Mouse (Mus musculus) frontal cortex, postnatal 14 days (tissue): ENCODE results near the gene Cd99l2.

Experiments
- DNase-seq, 2 experiments: peaks; one replicate each; pipeline ENCODE4 v3.0.0; 2022; ENCODE audit warnings: low spot score in 2 of 2

Gene Cd99l2

DNA sequence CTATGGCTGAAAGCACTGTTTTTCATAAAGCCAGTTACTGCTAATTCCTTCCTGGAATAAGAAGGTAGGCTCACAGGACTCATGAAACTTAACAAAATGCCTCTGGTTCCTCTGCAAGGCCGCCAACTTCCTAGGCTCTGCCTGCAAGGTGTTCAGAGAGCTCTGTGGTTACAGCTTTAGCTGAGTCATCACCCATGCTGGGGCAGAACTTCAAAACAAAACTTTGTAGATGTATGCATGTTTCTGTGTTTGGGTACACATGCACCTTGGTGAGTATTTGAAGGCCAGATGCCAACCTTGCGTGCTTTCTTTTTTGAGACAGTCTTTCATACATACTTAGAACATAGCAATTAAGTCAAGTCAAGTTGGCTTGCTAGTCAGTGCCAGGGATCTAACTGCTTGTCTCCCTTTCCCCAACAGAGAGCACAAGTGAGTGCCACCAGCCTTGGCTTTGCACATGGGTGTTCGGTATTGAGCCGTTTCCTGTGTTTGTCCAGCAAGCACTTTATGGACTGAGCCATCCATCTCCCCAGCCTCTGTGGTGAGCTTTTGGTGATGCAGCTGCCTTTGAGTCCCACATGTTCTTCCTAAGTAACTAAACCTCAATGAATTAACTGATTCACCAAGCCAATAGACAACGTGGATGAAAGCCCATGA, 23.9 kb downstream of the Cd99l2 start:
- DNase-seq, result no peak

DNA sequence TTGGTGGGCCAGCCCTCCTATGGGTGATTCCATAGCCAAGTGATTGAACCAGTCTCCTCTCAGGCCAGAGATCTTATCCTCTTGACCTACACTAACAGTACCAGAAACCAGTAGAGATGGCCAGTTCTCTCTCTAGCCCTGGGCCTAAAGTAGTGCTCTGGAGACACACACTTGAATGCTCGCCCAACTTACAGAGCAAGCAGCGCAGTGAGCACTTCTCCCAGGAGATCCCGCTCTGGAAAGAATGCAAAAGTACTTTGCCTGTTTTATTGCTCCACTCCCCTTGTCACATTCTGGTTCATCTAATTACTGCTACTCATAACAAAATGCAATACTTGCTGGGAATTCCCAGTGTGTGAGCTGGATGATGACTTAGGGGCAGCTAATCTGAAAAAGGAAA, 25.2 kb downstream of the Cd99l2 start:
- DNase-seq, result no peak

DNA sequence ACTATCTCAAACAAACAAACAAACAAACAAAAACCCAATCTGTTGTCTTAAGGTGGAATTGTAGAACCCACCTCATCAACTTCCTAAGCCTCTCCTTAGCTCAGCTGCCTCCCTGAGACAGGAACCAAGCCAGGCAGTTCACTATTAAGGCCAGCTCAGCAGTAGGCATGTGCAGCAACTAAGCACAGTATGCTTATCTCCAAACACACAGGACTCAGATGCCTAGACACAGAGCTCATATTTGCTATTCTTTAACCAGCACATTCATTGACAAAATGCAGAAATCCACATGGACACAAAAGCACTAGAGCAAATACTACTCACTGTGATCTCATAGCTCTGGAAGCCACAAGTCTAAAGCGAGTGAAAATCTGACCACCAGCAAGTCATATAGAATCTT, 27.2 kb downstream of the Cd99l2 start:
- DNase-seq, result no peak

DNA sequence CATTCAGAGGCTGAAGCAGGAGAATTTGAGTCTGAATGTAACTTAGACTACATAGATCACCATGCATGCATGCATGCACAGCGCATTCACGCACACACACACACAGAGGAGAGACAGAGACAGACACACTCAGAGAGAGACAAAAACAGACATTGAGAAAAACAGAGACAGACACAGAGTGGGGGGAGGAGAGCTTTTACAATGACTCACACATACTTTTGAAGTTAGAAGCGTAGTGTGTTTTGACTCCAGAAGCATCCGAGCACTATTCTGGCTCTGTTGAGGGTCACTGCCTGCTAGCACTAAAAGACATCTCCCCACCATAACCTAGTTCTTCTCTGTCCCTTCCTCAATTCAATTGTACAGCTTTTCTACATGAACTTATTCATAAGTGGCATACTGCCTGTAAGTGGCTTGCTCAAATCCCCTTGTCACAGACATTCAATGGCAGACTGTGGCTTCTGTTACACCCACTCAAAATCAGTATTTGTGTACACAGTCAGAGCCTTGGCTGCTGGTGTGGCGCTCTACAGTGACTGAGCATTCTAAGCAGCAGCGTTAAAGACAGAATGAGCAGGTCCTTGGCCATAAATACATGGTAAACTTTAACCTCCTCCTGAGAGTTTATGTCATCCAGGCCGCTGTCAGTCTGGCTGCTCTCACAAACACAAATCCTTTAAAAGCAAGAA, 28.4 kb downstream of the Cd99l2 start:
- no peak for DNase-seq

DNA sequence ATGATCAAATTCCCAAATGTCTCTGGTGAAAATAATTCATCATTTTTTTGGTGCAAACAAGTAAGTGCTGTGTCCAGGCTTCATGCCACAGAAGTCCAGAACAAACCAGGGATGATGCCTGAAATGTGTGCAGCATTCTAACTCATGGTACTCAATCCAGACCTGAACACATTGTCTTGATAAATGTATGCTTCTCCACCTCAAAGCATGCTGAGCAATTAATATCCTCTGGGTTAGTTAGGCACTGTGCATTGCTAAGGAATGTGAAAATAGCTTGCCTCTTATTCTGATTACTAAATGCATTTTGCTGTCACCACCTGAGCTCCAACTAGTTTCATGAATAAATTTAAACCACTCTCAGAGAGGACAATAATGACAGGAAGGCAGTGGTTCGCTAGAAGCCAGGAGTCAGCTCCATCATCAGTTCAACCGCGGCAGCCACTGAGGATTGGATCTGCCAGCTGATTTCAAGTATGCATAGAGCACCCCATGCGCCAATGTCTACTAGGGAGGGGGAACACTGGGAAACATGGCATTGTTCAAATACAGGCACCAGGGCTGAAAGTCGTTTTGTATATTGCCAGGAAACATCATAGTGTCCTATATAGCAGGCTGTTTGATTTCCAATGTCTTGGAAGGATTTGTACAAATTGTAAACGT, 36.4 kb downstream of the Cd99l2 start:
- no peak for DNase-seq

DNA sequence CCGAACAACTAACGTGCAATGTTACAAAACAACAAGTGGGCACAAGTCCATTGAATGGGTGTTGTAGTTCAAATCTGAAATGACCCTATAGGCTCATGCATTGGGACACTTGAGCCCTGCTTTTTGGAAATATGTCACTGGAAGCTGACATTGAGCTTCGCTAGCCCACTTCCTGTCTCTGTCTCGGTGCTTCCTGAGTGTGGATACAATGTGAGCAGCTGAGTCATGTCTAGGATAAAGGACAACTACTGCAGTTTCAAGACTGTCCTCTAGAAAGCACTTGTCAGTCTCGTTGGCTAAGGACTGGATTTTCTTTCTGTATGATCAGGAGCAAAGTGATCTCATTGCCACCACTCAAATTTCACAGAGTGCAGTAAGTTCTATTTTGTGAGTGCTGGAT, 49.7 kb downstream of the Cd99l2 start:
- no peak for DNase-seq

DNA sequence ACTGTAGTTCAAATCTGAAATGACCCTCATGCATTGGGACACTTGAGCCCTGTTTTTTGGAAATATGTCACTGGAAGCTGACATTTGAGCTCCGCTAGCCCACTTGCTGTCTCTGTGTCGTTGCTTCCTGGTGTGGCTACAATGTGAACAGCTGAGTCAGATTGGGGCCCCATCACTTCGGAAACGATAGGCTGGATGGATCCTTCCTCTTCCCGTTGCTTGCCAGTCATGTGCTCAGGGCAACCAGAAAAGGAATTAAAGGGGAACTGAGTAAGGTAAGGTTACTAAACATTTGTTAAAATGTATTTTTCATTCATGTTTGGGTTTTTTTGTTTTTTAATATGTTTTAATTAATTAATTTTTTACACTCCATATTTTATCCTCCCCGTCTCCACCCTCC, 53.2 kb downstream of the Cd99l2 start:
- no peak for DNase-seq

DNA sequence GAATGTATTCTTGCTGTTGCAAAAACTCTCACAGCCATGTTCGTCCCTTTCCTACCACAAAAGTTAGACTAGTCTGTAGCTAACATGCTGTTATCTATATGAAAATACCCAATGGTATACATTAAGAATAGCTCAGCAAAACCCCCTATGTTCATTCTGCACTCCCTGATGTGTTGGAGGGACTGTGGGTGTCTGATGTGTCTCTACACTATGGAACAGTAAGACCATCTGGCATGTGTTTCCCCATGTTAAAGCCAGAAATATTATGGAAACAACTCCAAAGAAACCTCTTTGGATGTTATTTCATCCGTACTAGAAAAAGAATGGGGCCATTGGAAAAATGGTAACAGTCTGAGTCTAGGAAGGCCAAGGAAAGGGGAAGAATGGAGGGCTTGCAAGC, 57.1 kb downstream of the Cd99l2 start:
- no peak for DNase-seq

DNA sequence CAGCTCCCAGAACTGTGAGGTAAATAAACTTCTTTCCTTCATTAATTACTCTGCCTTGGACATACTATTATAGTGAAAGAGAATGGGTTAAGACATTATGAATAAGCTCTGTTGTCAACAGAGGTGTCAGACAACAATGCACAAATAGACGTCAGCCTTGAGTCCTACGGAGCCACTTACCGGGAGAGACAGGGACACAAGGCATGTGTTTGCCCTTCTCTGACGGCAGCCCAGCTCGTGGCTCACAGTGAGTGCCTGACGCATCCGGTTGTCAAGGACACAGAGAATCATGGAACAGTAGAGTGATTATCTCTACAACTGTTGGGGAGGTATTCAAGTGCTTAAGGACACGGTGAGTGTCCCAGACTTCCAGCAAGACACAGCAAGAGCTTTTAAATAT, 57.8 kb downstream of the Cd99l2 start:
- no peak for DNase-seq

DNA sequence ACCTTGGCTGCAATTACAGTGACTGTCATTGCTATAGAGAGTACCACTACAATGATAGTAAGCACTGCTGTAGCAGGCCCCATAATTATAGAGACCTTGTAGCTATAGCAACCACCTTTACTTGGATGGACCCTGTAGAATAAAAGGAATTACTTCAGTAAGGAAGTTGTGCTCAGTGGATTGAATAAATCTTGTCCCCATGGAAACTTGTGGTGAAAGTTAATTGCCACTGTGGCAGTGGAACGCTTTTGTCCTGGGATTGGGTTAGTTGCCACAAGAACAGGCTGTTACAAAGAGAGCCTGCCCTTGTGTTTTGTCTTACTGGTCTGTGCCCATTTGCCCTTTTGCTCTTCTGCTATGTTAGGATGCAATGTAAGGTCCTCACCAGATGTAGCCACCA, 58.2 kb downstream of the Cd99l2 start:
- no peak for DNase-seq

DNA sequence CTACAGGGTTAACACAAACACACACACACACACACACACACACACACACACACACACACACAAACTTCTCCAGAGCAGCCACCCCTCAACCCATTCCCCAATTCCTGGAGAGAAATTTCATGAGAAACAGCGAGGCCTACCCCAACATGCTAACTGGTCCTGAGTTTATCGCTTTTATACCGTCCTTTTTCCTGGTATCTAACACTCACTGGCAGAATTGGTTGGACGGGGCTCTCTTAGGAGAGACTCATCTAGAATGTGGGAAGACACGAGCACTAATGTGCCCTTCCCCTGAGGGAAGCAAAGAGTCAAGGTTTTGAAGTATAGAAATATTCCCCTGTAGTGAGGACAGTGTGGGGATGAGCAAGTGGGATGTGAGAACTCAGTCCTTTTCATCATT, 61.7 kb downstream of the Cd99l2 start:
- no peak for DNase-seq

DNA sequence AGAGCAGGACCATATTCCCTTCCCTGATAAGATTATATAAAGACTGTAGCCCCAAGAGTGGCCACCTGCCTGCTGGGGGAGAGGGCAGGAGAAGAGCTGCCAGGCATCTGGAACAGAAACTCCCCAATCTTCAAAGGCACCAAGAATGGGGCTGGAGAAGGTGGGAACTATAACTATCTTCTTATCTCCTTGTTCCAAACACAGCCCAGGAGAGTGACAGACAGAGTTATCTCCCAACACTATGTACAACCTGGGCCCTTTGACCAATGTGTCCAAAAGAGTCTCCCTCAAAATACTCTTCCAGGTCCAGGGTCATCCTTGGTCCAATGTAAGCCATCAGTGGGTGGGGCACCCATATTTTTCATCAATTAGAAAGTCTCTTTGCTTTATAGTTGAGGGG, 65.2 kb downstream of the Cd99l2 start:
- no peak for DNase-seq

DNA sequence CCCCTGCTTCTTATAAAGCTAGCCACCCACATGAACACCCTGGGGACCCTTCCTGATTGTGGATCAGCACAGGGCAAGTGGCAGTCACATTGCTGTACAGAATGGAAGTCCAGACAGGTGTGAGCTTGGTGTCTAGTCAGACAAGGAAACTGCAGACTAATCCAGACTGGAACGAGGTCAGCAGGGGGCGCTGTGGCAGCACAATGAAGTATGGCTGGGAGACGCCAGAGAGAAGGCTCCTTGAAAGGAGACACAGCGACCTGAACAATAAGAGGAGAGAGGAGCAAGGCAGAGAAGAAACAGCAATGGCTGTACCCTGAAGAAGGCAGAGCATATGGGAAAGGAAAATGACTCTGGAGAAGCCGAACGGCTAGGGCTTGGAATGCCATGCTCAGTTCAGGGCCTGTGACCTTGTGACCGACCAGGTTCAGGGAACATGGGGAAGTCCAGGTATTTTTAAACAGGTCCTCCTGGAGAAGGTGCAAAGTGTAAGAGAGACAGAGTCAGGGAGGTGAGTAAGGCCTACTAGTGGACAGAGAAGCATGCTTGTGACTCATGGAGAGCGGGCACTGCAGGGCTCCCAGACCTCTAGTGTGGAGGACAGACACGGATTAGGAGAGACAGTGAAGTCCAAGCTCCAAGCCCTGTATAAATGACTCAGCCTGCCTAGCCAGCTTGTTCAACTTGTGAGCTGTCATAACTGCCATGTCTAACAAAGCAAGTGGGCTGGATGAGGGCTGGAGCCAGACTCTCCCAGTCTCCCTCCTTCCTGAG, 66.7 kb downstream of the Cd99l2 start:
- DNase-seq, result peak; percentile 45 to 79

DNA sequence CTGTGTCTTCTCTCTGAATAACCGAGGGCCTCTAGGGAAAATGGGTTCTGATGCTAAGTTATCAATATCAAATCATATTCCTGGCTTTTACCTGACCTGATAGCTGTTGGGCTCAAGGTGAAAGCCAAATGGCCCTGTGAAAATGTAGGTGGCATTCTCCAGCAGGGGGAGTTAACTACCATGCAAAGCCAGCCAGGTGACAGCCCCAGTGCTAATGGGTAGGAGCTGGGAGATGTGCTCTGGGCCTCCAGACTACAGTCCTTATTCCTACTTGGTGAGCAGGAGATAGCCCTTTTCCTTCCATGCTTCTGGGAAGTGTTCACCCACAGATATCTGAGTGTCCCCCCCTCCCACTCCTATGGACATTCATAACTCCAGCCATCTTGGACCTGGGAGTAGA, 67.8 kb downstream of the Cd99l2 start:
- DNase-seq, result no peak

DNA sequence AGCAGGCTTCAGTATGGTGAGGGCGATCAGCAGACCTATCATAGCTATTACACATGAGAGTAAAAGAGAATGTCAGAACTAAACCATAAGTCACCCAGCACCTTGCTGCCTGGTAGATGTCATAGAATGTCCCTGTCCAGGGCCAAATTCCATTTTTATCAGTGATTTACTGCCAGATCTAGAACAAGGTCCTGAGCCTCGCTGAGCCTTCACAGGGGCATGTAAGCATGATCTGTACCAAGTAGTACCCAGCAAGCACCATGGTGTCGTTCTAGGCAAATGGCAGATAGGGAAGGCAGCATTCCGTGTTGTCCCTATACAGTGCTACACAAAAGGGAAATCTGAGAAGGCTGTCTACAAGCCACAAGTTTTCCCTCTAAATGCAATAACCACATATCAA, 79.0 kb downstream of the Cd99l2 start:
- no peak for DNase-seq

DNA sequence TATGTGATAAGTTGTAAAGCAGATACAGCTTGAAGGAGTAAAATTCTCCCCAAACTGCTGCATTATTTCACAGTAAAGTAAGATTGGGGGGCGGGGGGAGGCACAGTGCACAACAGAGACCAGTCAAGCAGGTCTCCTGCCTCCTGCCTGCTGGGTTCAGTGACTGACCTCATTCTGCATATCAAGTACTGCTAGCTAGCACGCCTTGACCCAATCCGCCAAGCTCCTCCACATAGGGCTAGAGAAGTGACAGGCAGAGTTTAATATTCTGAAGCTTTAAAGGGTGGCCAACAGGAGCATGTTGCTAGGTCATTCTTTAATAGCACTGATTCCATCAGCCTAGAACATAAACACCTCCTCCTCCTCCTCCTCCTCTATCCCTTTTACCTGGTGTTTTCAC, 79.9 kb downstream of the Cd99l2 start:
- no peak for DNase-seq

DNA sequence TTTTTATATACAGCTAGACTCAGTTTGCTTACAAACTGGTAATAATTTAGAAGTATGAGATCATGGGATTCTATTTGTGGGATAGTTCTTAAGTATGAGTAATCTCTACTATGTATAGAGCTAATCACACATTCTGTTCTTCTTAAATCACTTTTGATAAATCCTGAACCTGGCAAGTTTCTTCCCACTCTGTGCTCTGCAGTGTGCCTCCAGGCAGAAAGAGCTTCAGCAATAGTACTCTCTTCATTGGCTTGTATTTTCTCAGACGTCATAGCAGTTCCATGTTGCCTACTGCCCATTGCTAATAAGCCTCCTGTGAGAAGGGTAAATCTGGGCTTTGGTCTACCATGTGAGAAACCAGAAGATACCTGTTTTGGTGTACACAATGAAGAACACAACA, 84.3 kb downstream of the Cd99l2 start:
- DNase-seq, result no peak

DNA sequence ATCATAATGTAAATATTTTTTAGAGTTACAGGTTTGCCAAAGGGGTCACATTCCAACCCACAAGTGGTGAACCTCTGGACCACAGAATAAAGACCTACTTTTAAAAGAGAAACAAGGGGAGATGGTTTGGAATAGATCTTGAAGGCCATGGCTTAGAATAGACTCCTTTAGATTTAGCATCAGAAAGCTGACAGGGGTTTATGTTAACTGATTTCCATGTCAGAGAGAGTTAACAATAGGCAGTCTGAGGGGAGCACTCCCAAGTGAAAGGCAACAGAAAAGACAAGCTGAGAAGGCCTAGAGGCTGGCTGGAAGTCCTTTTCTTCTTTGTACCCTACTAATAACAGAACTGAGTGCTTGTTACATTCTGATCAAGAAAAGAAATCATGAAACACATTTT, 86.4 kb downstream of the Cd99l2 start:
- no peak for DNase-seq

DNA sequence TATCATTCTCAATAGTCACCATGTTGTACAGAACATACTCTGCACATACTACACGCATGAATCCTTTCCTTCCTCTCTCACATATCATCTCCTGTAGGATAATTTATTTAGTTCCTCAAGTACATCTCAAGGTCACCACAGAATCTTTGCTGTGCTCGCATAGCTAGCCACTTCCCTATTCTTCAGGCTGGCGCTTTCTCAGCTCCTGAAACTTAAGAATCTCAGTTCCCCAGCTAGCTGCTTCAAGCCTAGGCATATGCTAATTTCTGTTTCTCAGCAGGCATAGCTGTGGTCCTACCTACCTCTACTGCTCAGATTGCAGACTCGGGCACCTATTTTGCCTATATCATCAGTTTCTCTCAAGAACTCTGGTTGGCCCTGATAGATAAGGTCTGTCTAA, 96.3 kb downstream of the Cd99l2 start:
- no peak for DNase-seq

DNA sequence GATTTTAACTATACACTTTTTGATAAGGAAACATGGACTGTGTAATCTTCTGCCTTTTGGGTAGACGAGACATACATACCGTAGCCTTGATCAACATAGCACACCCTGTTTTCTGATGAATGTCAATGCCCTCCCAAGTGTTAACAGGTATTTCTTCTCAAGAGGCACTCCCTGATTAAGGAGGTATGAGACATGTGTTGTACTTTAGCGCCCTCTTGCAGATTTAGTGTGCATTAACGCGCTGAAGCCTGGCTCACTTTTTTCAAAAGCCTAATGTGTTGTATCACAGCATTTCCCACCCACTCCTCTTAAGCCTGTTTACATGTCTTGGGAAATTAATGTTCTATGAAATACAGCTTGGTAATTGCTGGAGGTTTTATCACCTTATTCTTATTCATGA, 111.1 kb downstream of the Cd99l2 start:
- peak in 1 of 2 experiments; percentile 10 for DNase-seq

DNA sequence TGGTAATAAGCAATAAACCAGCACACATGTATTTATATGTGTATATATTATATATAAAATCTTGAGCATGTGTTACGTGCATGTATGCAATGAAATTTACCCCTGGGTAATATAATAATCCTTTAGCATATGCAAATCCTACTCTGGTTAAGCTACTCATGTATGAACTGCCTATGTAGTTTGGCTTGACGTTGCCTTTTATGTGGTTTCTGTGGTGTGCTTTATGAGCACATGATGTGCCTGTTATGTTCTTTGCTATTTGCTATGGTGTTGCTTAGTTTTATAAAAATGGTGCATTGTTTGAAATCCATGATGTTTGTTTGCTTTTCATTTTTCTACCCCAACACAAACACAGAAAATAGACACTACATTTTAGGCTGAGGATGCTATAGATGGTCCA, 114.2 kb downstream of the Cd99l2 start:
- DNase-seq, result no peak

DNA sequence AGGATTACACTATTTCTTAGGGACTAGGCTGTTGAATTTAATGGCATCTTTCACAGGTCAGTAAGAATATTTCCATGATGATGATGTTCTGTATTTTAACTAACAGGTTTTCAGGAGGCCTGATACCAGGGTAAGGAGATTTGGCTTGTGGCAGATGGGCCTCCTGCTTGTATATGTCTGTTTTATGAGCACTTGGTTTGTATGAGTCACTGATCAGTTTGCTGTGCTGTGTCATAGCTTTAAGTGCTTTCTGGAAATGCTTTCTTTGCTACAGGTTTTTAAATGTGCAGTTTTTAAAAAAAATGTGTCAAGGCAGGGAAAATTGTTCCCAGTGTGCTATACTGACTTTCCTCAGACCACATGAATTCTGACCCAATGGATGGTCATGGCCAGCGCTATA, 115.9 kb downstream of the Cd99l2 start:
- no peak for DNase-seq
